Mouse (Mus musculus): ENCODE measurements around the gene Pcyt1b. TPM values are rescaled to one million over a fixed set of nuclear protein-coding genes. Genes with fewer than 3 reads are reported as not detected.

The Pcyt1b gene
- total and polyA plus RNA-seq, 3 experiments = 0.13 to 1.7 (median 0.35) TPM

GRCm38 (mm10) chrX:93664787-93665186 is 10.1 kb downstream of the Pcyt1b start:
- no peaks in the 10 kb centered on the region for H3K36me3 ChIP-seq (replicated peaks in 1 of 2; ENCODE audit: control insufficient read depth in 1 of 2, insufficient read depth in 1 of 2, low read length in 1 of 2)
- dilution Hi-C loops (cut with MboI; ENCODE audit: extremely low pct_ligation_motif_present, extremely low pct_unique_long_range_greater_than_20kb, low sequenced_read_pairs) = no loop called here
- in situ Hi-C loops (cut with MboI; ENCODE audit: low pct_ligation_motif_present, low pct_unique_long_range_greater_than_20kb, low sequenced_read_pairs) = no loop called here

GRCm38 (mm10) chrX:93674432-93674831 is 19.8 kb downstream of the Pcyt1b start:
- Histone ChIP-seq H3K79me2 (replicated peaks; ENCODE audit: control insufficient read depth, extremely low read depth, insufficient read depth, poor library complexity, severe bottlenecking) (no peaks in the 10 kb centered on the region), H3K27me3 (replicated peaks) (no peaks in the 10 kb centered on the region), H3K9ac (ENCODE audit: insufficient read depth, low read depth) (no peak overlapping the region), H3K4me1 (ENCODE audit: control insufficient read depth in 1 of 2, insufficient read depth in 2 of 2) (peaks cover 0 to 4% of the 10 kb centered on the region in 2 experiments; a peak in 1 of 4 replicates), H3K4me3 (replicated peaks in 1 of 3; ENCODE audit: low read depth in 2 of 3, low read length in 2 of 3, poor library complexity in 1 of 3) (no peak overlapping the region), H3K4me2 (ENCODE audit: insufficient read depth, low read depth, poor library complexity, severe bottlenecking) (no peak overlapping the region), H3K27ac (ENCODE audit: insufficient read depth, low read depth) (no peak overlapping the region), H3K36me3 (replicated peaks in 1 of 2; ENCODE audit: control insufficient read depth in 1 of 2, insufficient read depth in 1 of 2, low read length in 1 of 2) (no peaks in the 10 kb centered on the region), H3K9me3 (replicated peaks; ENCODE audit: low read length) (no peaks in the 10 kb centered on the region)
- DNase-seq (ENCODE audit: extremely low read depth) = no peak
- in situ Hi-C loops (cut with MboI; ENCODE audit: low pct_ligation_motif_present, low pct_unique_long_range_greater_than_20kb, low sequenced_read_pairs) (no loop called here), dilution Hi-C loops (cut with MboI; ENCODE audit: extremely low pct_ligation_motif_present, extremely low pct_unique_long_range_greater_than_20kb, low sequenced_read_pairs) (no loop called here)
- no peak for TF ChIP-seq USF2 (conservative IDR thresholded peaks at IDR 0.05; ENCODE audit: low read depth, low read length)
- no peak for TF ChIP-seq RAD21 (IDR thresholded peaks at IDR 0.05; ENCODE audit: low read depth, low read length)
- no peak for TF ChIP-seq EP300 (IDR thresholded peaks at IDR 0.05; ENCODE audit: low read length)
- TF ChIP-seq TBP (conservative IDR thresholded peaks at IDR 0.05; ENCODE audit: low read depth, low read length) = no peak
- no peak for TF ChIP-seq POLR2A (IDR thresholded peaks at IDR 0.05; ENCODE audit: low read depth, low read length)
- TF ChIP-seq BHLHE40 (IDR thresholded peaks at IDR 0.05; ENCODE audit: low read depth, low read length) = no peak
- TF ChIP-seq E2F4 (IDR thresholded peaks at IDR 0.05; ENCODE audit: insufficient replicate concordance, low read depth, low read length) = no peak
- TF ChIP-seq MAX (IDR thresholded peaks at IDR 0.05; ENCODE audit: low read length) = no peak

More at GRCm38 (mm10) chrX:93664787-93665186, 10.1 kb downstream of the Pcyt1b start:
- Histone ChIP-seq H3K4me2 (ENCODE audit: insufficient read depth, low read depth, poor library complexity, severe bottlenecking) (no peak overlapping the region), H3K4me1 (ENCODE audit: control insufficient read depth in 1 of 2, insufficient read depth in 2 of 2) (no peaks in the 10 kb centered on the region), H3K4me3 (replicated peaks in 1 of 3; ENCODE audit: low read depth in 2 of 3, low read length in 2 of 3, poor library complexity in 1 of 3) (no peak overlapping the region), H3K9me3 (replicated peaks; ENCODE audit: low read length) (no peaks in the 10 kb centered on the region), H3K27me3 (replicated peaks) (no peaks in the 10 kb centered on the region), H3K79me2 (replicated peaks; ENCODE audit: control insufficient read depth, extremely low read depth, insufficient read depth, poor library complexity, severe bottlenecking) (no peaks in the 10 kb centered on the region), H3K9ac (ENCODE audit: insufficient read depth, low read depth) (no peak overlapping the region), H3K27ac (ENCODE audit: insufficient read depth, low read depth) (no peak overlapping the region)
- no peak for DNase-seq (ENCODE audit: extremely low read depth)
- TF ChIP-seq BHLHE40 (IDR thresholded peaks at IDR 0.05; ENCODE audit: low read depth, low read length) (no peak), NRF1 (IDR thresholded peaks at IDR 0.05; ENCODE audit: low read depth, low read length) (peak; percentile 62), CTCF (conservative IDR thresholded peaks at IDR 0.05 in 1 of 2, IDR thresholded peaks at IDR 0.05 in 1 of 2; ENCODE audit: low read depth in 2 of 2, low read length in 2 of 2) (no peak)

DNA sequence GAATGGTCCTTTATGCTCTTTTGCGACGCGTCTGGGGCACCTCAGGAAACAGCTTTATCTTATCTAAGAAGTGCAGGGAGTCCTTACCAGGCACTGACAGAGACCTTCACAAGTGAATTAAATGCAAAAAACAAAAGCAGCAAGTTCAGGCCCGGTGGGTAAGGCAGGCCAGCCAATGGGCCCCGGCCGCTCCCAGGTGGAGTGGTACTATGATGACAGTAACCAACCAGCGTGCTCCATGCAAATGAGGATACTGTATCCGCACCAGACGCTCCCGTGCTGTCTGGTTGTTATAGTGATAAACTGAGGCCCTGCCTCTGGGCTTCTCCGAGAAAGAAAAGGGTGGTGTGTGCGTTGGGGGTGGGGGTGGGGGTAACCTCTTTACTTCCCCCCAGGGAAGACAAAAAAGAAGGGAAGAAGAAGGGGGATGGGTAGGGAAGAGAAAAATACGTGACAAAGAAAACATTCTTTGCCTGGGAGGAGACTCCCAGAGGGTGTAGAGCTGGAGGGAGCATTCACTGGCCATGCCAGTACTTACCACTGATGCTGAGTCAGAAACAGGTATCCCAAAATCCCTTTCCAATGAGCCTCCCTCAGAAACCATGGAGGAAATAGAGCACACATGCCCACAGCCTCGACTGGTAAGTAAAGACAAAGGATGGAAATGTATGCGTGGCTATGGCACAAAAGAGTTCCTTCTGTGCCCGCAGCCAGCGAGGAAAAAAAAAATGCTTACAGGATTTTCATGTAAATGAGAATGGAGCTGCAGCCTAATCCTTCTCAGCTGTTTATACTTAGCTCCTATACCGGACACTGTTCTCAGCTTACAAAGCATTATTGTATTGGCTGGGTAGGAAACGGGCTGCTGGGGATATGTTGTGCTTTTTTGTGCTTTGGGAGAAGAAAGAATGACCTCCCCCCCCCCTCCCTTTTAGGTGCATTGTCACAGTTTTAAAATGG is 20.5 kb downstream of the Pcyt1b start:
- Histone ChIP-seq H3K9ac (ENCODE audit: insufficient read depth, low read depth) (no peak overlapping the region), H3K4me1 (ENCODE audit: control insufficient read depth in 1 of 2, insufficient read depth in 2 of 2) (peaks cover 0 to 4% of the 10 kb centered on the region in 2 experiments; a peak in 1 of 4 replicates), H3K27me3 (replicated peaks) (no peaks in the 10 kb centered on the region), H3K27ac (ENCODE audit: insufficient read depth, low read depth) (no peak overlapping the region), H3K4me2 (ENCODE audit: insufficient read depth, low read depth, poor library complexity, severe bottlenecking) (peak overlapping the region; percentile 82), H3K9me3 (replicated peaks; ENCODE audit: low read length) (no peaks in the 10 kb centered on the region), H3K79me2 (replicated peaks; ENCODE audit: control insufficient read depth, extremely low read depth, insufficient read depth, poor library complexity, severe bottlenecking) (no peaks in the 10 kb centered on the region), H3K4me3 (replicated peaks in 1 of 3; ENCODE audit: low read depth in 2 of 3, low read length in 2 of 3, poor library complexity in 1 of 3) (no peak overlapping the region), H3K36me3 (replicated peaks in 1 of 2; ENCODE audit: control insufficient read depth in 1 of 2, insufficient read depth in 1 of 2, low read length in 1 of 2) (no peaks in the 10 kb centered on the region)
- in situ Hi-C loops (cut with MboI; ENCODE audit: low pct_ligation_motif_present, low pct_unique_long_range_greater_than_20kb, low sequenced_read_pairs) = no loop called here
- TF ChIP-seq E2F4 (IDR thresholded peaks at IDR 0.05; ENCODE audit: insufficient replicate concordance, low read depth, low read length) = no peak
- TF ChIP-seq BHLHE40 (IDR thresholded peaks at IDR 0.05; ENCODE audit: low read depth, low read length) = peak; percentile 80
- DNase-seq (ENCODE audit: extremely low read depth) = peak; percentile 57
- dilution Hi-C loops (cut with MboI; ENCODE audit: extremely low pct_ligation_motif_present, extremely low pct_unique_long_range_greater_than_20kb, low sequenced_read_pairs) = no loop called here
